Mouse (Mus musculus) cerebellum, adult 2 months (tissue): ENCODE results near the gene Scd2.

Source experiments
- CTCF ChIP-seq: fragments of 200-500 bp; IDR thresholded peaks from 2 replicates; pipeline ENCODE4 v1.5.1; 2011; ENCODE audit warnings: low read depth, mild to moderate bottlenecking, control low read depth, low read length, moderate library complexity, borderline replicate concordance; ENCODE audit not compliant: insufficient read depth
- POLR2A ChIP-seq: fragments of 200-500 bp; IDR thresholded peaks from 2 replicates; pipeline ENCODE4 v1.6.1; 2011; ENCODE audit warnings: low read length, control low read depth, borderline replicate concordance; ENCODE audit not compliant: insufficient read depth

- TF ChIP-seq CTCF: no peak
- no peak for TF ChIP-seq POLR2A
Observed at GRCm38 (mm10) chr19:44305701-44306100, 12.2 kb downstream of the Scd2 start.
